Mouse (Mus musculus): ENCODE results near the gene Zfp639.

Gene Zfp639

GRCm38 (mm10) chr3:32509496-32510374 lies at the start of gene Zfp639:
Gene Zfp639, plus strand, starts transcription at chr3:32510259.
- peak; percentile 24 for DNase-seq (ENCODE audit: low read depth, low spot score)

- no peak for DNase-seq (ENCODE audit: low read depth, low spot score)
Measured at GRCm38 (mm10) chr3:32467321-32467720, 42.7 kb upstream of the Zfp639 start.

GRCm38 (mm10) chr3:32468411-32468810 lies 41.6 kb upstream of the Zfp639 start:
- no peak for DNase-seq (ENCODE audit: low read depth, low spot score)

GRCm38 (mm10) chr3:32470449-32470848 lies 39.6 kb upstream of the Zfp639 start:
- no peak for DNase-seq (ENCODE audit: low read depth, low spot score)

GRCm38 (mm10) chr3:32471098-32471497 lies 39.0 kb upstream of the Zfp639 start:
- DNase-seq (ENCODE audit: low read depth, low spot score): no peak

- DNase-seq (ENCODE audit: low read depth, low spot score): no peak
Measured at GRCm38 (mm10) chr3:32472191-32472900, 37.7 kb upstream of the Zfp639 start.

GRCm38 (mm10) chr3:32473184-32473583 lies 36.9 kb upstream of the Zfp639 start:
- DNase-seq (ENCODE audit: low read depth, low spot score): no peak

GRCm38 (mm10) chr3:32479961-32480360 lies 30.1 kb upstream of the Zfp639 start:
- no peak for DNase-seq (ENCODE audit: low read depth, low spot score)

DNA sequence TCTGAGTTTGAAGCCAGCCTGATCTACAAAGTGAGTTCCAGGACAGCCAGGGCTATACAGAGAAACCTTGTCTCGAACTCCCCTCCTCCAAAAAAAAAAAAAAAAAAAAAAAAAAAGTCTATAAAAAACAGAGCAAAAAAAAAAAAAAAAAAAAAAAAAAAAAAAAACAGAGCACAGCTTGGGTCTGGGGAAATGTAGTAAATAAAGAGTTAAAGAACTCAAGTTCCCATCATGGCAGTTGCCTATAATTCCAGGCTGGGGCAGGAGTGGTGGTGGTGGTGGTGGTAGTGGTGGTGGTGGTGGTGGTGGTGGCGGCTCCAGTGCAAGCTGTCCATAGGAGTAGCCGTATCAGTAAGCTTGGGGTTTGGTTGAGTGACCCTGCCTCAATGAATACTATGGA lies 27.0 kb upstream of the Zfp639 start:
- DNase-seq (ENCODE audit: low read depth, low spot score): no peak

GRCm38 (mm10) chr3:32486543-32486942 lies 23.5 kb upstream of the Zfp639 start:
- DNase-seq (ENCODE audit: low read depth, low spot score): no peak

- DNase-seq (ENCODE audit: low read depth, low spot score): no peak
Measured at GRCm38 (mm10) chr3:32488172-32488571, 21.9 kb upstream of the Zfp639 start.

GRCm38 (mm10) chr3:32490076-32490927 lies 19.8 kb upstream of the Zfp639 start:
- DNase-seq (ENCODE audit: low read depth, low spot score): no peak

GRCm38 (mm10) chr3:32490928-32491315 lies 19.1 kb upstream of the Zfp639 start:
- DNase-seq (ENCODE audit: low read depth, low spot score): no peak

DNA sequence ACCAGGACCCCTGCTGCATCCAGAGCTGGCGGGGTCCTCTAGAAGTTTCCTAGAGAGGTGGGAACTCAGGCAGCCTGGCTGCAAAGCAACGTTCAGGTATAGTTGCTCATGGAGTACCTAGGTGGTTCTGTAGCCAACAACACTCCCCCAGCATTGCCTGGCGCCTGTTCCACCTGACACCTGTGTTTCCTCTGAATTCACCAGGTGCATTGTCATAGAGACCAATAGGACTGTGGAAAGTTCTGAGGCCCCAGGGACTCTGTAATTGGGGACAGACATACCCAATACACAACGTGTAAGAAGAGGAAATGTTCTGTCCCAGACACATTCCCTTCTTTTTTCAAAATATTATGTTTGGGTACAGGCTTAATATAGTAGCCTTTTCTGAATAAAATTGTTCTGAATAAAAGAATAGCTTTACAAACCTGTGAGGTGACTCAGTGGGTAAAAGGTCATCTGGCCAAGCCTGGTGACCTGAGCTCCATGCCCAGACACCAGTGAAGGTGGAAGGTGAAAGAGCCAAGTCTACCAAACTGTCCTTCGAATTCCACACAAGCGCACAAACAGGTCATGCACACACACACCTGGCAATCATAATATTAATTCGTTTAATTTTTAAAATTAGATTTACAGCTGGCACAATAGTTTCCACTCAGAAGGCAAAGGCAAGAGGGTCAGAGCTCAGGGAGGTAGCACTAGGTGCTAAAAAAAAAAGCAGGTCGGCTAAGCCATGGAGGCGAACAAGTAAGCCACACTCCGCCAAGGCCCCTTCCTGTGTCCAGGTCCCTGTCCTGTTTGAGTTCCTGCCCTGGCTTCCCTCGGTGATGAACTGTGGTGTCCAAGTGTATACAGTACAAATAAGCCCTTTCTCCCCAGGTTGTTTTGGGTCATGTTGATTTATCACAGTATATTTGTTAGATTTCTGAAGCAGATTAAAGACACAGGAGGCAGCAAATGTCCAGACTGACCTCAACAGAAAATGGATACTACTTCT lies 17.7 kb upstream of the Zfp639 start, which contains the start of gene Kcnmb3:
Gene Kcnmb3, minus strand, starts transcription at position 135 of the 994 bp plus-strand sequence.
- DNase-seq (ENCODE audit: low read depth, low spot score): no peak

- DNase-seq (ENCODE audit: low read depth, low spot score): peak; percentile 52
Measured at GRCm38 (mm10) chr3:32494387-32495087, 15.5 kb upstream of the Zfp639 start.

DNA sequence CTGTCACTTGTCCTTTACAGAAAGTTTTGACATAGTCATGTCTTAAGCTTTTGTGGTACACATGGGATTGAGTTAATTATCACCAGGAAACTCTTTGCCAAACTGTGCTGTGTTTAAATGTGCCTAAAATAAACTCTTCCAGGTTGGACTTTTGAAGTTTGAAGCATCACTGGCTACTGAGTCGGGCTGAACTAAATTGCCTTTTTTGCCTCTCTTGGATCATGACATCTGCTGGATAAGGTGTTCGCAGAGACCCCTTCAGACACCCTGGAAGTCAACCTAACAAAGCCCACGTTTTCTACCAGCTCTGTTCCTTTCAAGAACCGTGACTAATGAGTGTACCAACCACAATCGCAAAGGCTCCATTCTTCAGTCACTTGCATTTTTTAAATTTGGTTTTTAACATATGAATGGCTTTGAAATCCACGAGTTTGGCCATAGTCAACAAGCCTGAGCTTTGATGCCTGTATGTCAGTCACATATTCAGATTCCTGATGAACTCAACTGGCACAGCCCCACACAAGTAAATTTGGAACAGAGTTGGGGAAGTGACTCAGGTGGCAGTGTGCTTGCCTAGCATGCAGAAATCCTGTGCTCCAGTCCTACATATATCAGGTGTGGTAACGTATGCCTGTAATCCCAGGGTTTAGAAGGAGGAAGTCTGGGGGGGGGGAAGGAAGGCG lies 14.8 kb upstream of the Zfp639 start:
- DNase-seq (ENCODE audit: low read depth, low spot score): no peak

- no peak for DNase-seq (ENCODE audit: low read depth, low spot score)
Measured at GRCm38 (mm10) chr3:32495856-32496710, 14.0 kb upstream of the Zfp639 start.

GRCm38 (mm10) chr3:32496711-32497070 lies 13.4 kb upstream of the Zfp639 start:
- no peak for DNase-seq (ENCODE audit: low read depth, low spot score)

Measured in CD4-positive, CD25-positive, alpha-beta regulatory T cell, adult 2 months (primary cell).